Mouse (Mus musculus) lung, postnatal 14 days (tissue): ENCODE measurements around the gene Prr3.
"Not testable (repeated sequence)": the region's sequence is repeated elsewhere in the genome, so short reads cannot be mapped to it uniquely, and the experiment has no call there.

ENCODE experiments used
- DNase-seq: peaks from one replicate; pipeline ENCODE4 v3.0.0; 2021

Gene Prr3

GRCm38 (mm10) chr17:35998545-35999305 is 18.7 kb upstream of the Prr3 start:
- no peak for DNase-seq

GRCm38 (mm10) chr17:35997713-35998510 is 17.9 kb upstream of the Prr3 start:
- DNase-seq = peak; percentile 30

GRCm38 (mm10) chr17:35996949-35997348 is 16.9 kb upstream of the Prr3 start:
- peak; percentile 100 for DNase-seq

DNA sequence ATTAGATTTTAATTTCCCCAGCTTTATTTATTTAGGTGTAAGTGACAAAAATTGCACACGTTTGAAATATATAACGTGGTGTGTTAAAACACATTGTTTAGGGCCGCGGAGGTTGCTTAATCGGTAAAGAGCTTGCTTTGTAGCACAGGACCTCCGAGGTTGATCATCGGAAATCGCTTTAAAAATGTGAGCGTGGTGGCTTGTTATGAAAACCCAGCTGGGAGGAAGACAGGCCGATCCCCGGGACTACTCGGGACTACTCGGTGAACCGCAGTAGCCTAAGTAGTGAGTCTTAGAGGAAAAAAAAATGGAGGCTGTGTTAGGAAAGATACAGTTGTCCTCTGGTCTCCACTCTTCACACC is 14.8 kb upstream of the Prr3 start:
- no peak for DNase-seq

- peak; percentile 82 for DNase-seq
Measured at GRCm38 (mm10) chr17:35994175-35994878, 14.3 kb upstream of the Prr3 start.

GRCm38 (mm10) chr17:35993675-35994074 is 13.6 kb upstream of the Prr3 start:
- peak; percentile 86 for DNase-seq

DNA sequence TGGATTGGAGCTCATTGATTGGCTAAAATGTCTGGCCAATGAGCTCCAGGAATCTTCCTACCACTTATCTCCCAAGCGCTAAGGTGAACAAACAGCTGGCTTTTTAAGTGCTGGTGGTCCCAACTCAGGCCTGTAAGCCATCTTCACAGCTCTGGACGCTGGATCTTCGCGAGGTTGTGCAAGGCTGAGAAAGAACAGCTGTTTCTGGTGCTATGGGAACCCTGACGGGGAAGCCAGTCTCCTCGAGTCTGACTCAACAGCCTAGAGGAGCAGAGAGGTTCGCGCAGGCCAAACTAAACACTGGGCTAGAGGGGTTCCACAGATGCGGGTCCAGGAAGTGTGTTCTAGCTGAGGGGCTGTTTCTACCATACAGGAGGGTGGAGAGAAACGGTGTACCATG is 11.7 kb upstream of the Prr3 start:
- peak; percentile 20 for DNase-seq

GRCm38 (mm10) chr17:35981776-35982175 is 1.7 kb upstream of the Prr3 start:
- no peak for DNase-seq

- DNase-seq = peak; percentile 49
Measured at GRCm38 (mm10) chr17:35980363-35980754, 323 bp upstream of the Prr3 start.

GRCm38 (mm10) chr17:35978811-35979400 is 1.1 kb downstream of the Prr3 start:
- DNase-seq = peak; percentile 22

DNA sequence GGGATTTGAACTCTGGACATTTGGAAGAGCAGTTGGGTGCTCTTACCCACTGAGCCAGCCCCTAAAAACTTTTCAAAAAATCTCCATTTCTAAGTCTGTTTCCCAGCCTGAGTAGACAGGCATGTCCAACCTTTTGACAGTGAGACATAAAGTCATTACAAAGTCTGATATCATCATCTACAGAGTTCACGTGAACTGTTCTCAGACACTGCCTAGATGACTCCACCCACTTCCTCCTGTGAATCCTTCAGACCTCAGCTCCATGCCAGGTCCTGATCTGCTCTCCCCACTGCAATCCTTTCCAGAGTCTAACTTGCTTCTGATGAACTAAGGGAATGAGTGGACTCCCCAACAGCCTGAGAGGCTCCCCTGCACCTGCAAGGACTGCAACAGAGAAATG is 7.9 kb downstream of the Prr3 start:
- no peak for DNase-seq

- peak; percentile 100 for DNase-seq
Measured at GRCm38 (mm10) chr17:35969418-35970389, 10.3 kb downstream of the Prr3 start, which contains the start of gene Abcf1. Gene Abcf1 (minus strand): TSS chr17:35969761.

DNA sequence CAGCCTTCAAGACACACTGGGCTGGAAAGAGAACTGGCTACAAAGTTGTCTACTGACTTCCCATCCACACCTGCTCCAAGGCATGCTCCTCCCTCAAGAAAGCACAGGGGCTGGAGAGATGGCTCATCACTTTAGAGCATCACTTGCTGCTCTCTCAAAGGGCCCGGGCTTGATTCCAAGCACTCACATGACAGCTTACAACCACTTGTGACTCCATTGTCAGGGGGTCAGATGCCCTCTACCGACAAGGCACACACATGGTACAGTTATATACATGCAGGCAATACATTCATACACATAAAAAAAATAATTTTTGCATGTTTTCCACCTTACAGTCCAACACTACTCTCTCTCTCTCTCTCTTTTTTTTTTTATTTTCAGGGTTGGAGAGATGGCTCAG is 12.4 kb downstream of the Prr3 start:
- no peak for DNase-seq

- DNase-seq = no peak
Measured at GRCm38 (mm10) chr17:35963279-35963678, 16.8 kb downstream of the Prr3 start.

- no peak for DNase-seq
Measured at GRCm38 (mm10) chr17:35958533-35959223, 21.4 kb downstream of the Prr3 start.

GRCm38 (mm10) chr17:35954665-35955064 is 25.4 kb downstream of the Prr3 start:
- DNase-seq = no peak

- not testable (repeated sequence) for DNase-seq
Measured at GRCm38 (mm10) chr17:35952559-35952958, 27.5 kb downstream of the Prr3 start.

DNA sequence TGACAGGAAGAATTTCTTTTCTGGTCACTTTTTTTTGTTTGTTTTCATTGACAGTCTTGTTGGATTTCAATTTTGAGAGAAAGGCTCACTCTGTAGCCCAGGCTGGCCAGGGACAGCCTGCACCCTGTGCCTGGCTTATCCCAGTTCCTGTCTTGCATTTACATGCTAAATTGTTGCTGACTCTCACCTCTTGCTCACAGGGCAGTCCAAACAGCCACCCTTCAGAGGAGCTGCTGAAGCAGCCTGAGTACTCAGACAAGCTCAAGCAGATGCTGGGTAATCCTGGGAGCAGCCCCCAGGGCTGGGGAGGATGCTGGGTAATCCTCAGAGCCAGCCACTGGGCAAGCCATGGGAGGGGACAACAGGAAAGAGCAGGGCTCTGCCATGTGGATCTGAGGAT is 29.1 kb downstream of the Prr3 start:
- DNase-seq = not testable (repeated sequence)

GRCm38 (mm10) chr17:35939941-35940340 is 40.1 kb downstream of the Prr3 start:
- DNase-seq = no peak

DNA sequence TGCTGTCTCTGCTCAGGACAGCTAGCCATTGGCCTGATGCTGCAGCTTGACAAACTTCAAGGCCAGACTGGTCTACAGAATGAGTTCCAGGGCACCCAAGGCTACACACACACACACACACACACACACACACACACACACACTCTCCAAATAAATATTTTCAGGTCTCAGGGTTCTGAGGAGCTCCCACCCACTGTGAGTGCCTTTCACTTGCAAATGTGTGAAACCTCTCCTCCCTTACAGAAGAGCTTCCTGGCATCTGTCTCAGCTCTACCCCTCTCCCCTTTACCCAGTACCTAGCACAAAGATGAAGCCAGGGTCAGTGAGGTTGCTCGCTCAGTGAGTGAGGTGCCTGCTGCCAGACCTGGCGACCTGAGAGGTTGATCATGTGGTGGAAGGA is 40.9 kb downstream of the Prr3 start:
- DNase-seq = no peak

DNA sequence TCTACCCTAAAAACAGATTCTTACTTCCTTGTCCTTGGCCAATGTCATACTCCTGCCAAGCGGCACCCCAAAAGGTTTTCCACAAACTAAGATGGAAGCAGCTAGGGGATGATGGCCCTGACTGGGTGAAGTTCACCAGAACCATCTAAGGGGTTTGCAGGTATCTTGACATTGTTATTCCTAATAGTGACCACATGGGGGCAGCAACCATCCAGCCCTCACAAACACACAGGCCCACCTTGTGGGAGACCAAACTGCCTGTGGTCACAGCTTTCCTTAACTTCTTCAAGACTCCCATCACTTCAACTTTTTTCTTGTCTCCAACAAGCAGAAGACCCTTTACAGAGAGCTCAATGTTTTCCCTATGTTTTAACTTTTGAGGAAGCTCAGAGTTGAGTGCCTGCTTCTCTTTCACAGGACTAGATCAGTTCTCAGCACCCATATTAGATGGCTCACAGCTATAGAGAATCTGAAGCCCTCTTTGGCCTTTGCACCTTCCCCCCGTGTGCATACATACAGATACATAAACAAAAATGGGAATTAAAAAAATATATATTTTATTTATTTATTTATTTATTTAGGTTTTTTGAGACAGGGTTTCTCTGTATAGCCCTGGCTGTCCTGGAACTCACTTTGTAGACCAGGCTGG is 42.2 kb downstream of the Prr3 start:
- DNase-seq = peak; percentile 61
